Mouse (Mus musculus) urinary bladder, postnatal 14 days (tissue): ENCODE data around the gene Nucb2.

ENCODE experiments used
- DNase-seq: peaks from one replicate; pipeline ENCODE4 v3.0.0; 2021; ENCODE audit warnings: low spot score

Nucb2 gene

DNA sequence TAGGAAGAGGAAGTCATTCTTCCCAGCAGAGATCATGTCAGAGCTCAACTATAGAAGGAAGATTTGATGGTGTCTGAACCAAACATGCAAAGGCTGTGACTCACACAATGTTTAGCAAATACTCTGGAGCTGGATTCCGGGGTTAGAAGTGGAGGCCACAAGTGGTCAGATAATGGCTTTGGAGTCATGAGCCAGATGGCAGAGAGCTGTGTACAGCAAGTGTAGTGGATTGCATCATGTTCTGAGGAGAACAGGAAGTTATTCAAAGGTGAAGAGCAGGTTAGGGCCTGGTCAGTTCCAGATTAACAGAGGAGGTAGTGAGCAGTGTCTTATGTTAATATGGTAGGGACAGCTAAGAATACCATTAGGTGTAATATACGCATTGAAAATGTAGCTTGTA lies 20.4 kb downstream of the Nucb2 start:
- no peak for DNase-seq

DNA sequence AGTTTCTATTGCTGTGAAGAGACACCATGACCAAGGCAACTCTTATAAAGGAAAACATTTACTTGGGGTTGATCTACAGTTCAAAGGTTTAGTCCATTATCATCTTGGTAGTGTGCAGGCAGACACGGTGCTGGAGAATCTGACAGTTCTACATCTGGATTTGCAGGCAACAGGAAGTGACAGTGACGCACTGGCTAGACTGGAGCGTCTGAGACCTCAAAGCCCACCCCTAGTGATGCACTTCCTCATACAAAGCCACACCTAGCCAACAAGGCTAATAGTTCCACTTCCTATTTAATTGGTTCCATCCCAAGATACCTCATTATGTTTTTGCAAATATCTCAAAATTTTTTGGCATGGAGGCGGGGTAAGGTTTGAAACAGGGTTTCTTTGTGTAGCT lies 25.6 kb downstream of the Nucb2 start:
- no peak for DNase-seq

GRCm38 (mm10) chr7:116530470-116530869 lies 26.3 kb downstream of the Nucb2 start:
- no peak for DNase-seq

GRCm38 (mm10) chr7:116531311-116531710 lies 27.1 kb downstream of the Nucb2 start:
- no peak for DNase-seq

DNA sequence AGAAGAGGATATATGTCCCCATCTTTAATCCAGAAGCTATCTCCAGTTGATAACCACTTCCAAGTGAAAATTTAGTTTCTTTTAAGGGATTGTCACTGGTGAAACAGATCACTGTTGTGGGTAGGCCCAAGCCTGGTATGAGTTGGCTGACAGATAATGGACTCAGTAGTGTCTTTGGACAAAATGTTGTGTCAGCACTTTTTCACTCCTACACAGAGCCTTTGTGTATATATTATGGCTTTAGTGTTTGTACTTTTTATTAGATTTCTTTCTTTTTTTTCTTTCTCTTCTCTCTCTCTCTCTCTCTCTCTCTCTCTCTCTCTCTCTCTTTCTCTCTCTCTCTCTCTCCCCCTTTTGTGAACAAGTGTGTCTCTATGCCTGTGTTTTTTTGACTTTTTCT lies 52.7 kb downstream of the Nucb2 start:
- DNase-seq, result no peak

- no peak for DNase-seq
Measured at GRCm38 (mm10) chr7:116574551-116574950, 70.4 kb downstream of the Nucb2 start.
